Mouse (Mus musculus): ENCODE measurements around the gene Rasgef1b. TPM values are rescaled to one million over a fixed set of nuclear protein-coding genes. Genes with fewer than 3 reads are reported as not detected.

Gene Rasgef1b
- polyA plus RNA-seq, 1 experiment from 2014 or later = 25.5 TPM

GRCm38 (mm10) chr5:99562096-99562495 is 166.8 kb downstream of the Rasgef1b start:
- Histone ChIP-seq H3K4me2 (ENCODE audit: low read depth, low read length, severe bottlenecking) (no peak overlapping the region), H3K36me3 (ENCODE audit: control insufficient read depth, insufficient read depth, low read length) (no peaks in the 10 kb centered on the region), H3K4me1 (replicated peaks; ENCODE audit: control insufficient read depth, insufficient read depth, low read length) (peaks cover 5% of the 10 kb centered on the region; the same call in 1 of the 2 replicates), H3K4me3 (ENCODE audit: low read depth, low read length) (no peak overlapping the region), H3K27me3 (ENCODE audit: control insufficient read depth, insufficient read depth, low read length) (peaks cover 4% of the 10 kb centered on the region; the same call in 1 of the 2 replicates), H3K27ac (ENCODE audit: low read depth, low read length) (no peak overlapping the region), H3K9ac (ENCODE audit: low read length) (no peak overlapping the region), H3K9me3 (ENCODE audit: control insufficient read depth, low read length) (no peaks in the 10 kb centered on the region)
- DNase-seq (ENCODE audit: low spot score) (no peak), ATAC-seq (replicated peaks; ENCODE audit: low FRiP score) (no peak)
- 83% methylated on average over 6 of the region's 6 CpGs for WGBS

DNA sequence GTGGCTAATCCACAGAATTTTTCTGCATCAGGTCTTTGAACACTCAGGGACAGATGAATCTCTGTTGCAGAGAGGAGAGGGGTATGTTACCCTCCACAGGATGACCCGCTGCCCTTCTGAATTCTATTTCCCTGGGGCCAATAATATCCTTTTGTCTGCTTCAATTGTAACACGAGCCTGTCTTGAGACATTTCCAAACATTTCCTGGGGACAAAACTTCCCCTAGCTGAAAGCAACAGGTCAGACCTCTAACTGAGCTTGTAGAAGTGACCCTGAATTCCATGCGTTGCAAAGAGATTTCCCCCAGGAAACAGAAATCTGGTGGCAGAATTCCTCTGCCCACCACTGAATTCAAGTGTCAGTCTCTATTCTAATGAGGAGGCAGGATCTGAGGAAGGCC is 169.1 kb downstream of the Rasgef1b start:
- Histone ChIP-seq H3K9ac (ENCODE audit: low read length) (no peak overlapping the region), H3K27ac (ENCODE audit: low read depth, low read length) (no peak overlapping the region), H3K4me1 (replicated peaks; ENCODE audit: control insufficient read depth, insufficient read depth, low read length) (peaks cover 5% of the 10 kb centered on the region; the same call in 1 of the 2 replicates), H3K9me3 (ENCODE audit: control insufficient read depth, low read length) (no peaks in the 10 kb centered on the region), H3K4me3 (ENCODE audit: low read depth, low read length) (no peak overlapping the region), H3K36me3 (ENCODE audit: control insufficient read depth, insufficient read depth, low read length) (no peaks in the 10 kb centered on the region), H3K4me2 (ENCODE audit: low read depth, low read length, severe bottlenecking) (no peak overlapping the region), H3K27me3 (ENCODE audit: control insufficient read depth, insufficient read depth, low read length) (peaks cover 4% of the 10 kb centered on the region; the same call in 1 of the 2 replicates)
- ATAC-seq (replicated peaks; ENCODE audit: low FRiP score) (0 out of 2 replicates have a peak, but pooled peaks have one; percentile 33), DNase-seq (ENCODE audit: low spot score) (no peak)
- WGBS = 9% methylated on average over 3 of the region's 3 CpGs

GRCm38 (mm10) chr5:99558231-99558630 is 170.6 kb downstream of the Rasgef1b start:
- no peak for DNase-seq (ENCODE audit: low spot score)
- peaks cover 4% of the 10 kb centered on the region; the same call in 1 of the 2 replicates for H3K27me3 ChIP-seq (ENCODE audit: control insufficient read depth, insufficient read depth, low read length)
- no peak for ATAC-seq (replicated peaks; ENCODE audit: low FRiP score)
- H3K9me3 ChIP-seq (ENCODE audit: control insufficient read depth, low read length) = no peaks in the 10 kb centered on the region
- no peaks in the 10 kb centered on the region for H3K36me3 ChIP-seq (ENCODE audit: control insufficient read depth, insufficient read depth, low read length)
- 53% methylated on average over 9 of the region's 9 CpGs for WGBS
- no peak overlapping the region for H3K4me2 ChIP-seq (ENCODE audit: low read depth, low read length, severe bottlenecking)
- H3K27ac ChIP-seq (ENCODE audit: low read depth, low read length) = no peak overlapping the region
- H3K9ac ChIP-seq (ENCODE audit: low read length) = no peak overlapping the region
- H3K4me3 ChIP-seq (ENCODE audit: low read depth, low read length) = no peak overlapping the region
- H3K4me1 ChIP-seq (replicated peaks; ENCODE audit: control insufficient read depth, insufficient read depth, low read length) = 0 out of 2 replicates have a peak, but pooled peaks cover 5% of the 10 kb centered on the region

DNA sequence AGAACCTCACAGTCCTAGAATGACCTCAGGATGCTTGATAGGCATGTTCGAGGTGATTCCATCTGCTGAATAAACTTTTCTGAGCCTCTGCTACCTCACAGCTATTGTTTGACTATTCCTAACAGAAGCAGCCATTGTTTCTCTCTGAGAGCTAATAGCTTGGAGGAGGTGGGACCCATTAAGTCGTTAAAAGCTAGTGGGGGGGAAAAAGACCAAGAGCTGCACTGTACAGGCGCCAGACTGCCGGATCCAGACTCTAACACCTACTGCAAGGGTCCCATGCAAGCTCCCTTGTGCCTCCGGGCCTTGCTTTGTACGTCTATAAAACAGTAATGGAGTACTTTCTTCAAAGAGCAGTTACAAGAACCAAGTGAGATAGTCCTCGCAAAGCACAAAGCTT is 176.2 kb downstream of the Rasgef1b start:
- 35% methylated on average over 7 of the region's 7 CpGs for WGBS
- H3K36me3 ChIP-seq (ENCODE audit: control insufficient read depth, insufficient read depth, low read length) = no peaks in the 10 kb centered on the region
- peaks cover under 1% of the 10 kb centered on the region for H3K27me3 ChIP-seq (ENCODE audit: control insufficient read depth, insufficient read depth, low read length)
- no peak overlapping the region for H3K9ac ChIP-seq (ENCODE audit: low read length)
- no peaks in the 10 kb centered on the region for H3K4me1 ChIP-seq (replicated peaks; ENCODE audit: control insufficient read depth, insufficient read depth, low read length)
- DNase-seq (ENCODE audit: low spot score) = no peak
- H3K9me3 ChIP-seq (ENCODE audit: control insufficient read depth, low read length) = no peaks in the 10 kb centered on the region
- ATAC-seq (replicated peaks; ENCODE audit: low FRiP score) = peak; percentile 53; the same call in 1 of the 2 replicates
- no peak overlapping the region for H3K4me2 ChIP-seq (ENCODE audit: low read depth, low read length, severe bottlenecking)
- no peak overlapping the region for H3K27ac ChIP-seq (ENCODE audit: low read depth, low read length)
- no peak overlapping the region for H3K4me3 ChIP-seq (ENCODE audit: low read depth, low read length)

DNA sequence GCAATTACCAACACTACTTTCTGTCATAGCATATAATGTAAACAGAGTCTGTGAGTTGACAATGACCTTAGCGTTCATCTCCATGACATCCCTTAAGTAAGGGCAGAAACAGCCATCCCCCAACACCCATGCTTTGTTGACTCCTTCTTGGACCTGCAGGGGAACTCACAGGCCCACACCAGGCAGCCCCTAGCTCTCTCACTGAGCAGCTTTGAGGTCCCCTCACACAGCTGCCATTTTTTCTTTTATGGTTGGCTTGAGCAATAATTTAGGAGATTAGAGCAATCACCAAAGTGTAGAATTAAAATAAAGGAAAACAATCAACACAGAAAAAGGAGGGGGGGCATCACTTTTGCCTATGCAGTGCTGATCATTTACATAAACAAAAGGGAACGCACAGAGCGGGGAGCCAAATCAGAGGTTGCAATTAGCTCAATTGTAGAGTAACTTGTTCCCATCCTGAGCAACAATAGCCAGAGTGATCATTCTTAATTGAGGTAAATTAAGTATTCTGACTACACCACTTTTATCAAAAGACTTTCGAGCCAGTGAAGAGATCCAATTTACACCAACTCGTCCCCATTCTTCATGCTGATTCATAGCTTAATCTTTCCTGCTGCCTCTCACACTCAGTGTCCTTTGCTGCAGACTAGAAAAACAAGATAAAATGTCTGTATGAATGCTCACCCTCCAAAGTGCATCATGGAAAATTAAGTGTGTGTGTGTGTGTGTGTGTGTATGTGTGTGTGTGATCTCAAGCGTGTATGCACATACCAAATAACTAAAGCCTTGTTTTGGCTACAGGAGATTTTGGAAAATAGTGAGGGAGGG is 184.0 kb downstream of the Rasgef1b start:
- Histone ChIP-seq H3K9me3 (ENCODE audit: control insufficient read depth, low read length) (no peaks in the 10 kb centered on the region), H3K9ac (ENCODE audit: low read length) (no peak overlapping the region), H3K4me2 (ENCODE audit: low read depth, low read length, severe bottlenecking) (no peak overlapping the region), H3K36me3 (ENCODE audit: control insufficient read depth, insufficient read depth, low read length) (no peaks in the 10 kb centered on the region), H3K27me3 (ENCODE audit: control insufficient read depth, insufficient read depth, low read length) (peaks cover 7% of the 10 kb centered on the region), H3K4me3 (ENCODE audit: low read depth, low read length) (no peak overlapping the region), H3K4me1 (replicated peaks; ENCODE audit: control insufficient read depth, insufficient read depth, low read length) (peaks cover 12% of the 10 kb centered on the region), H3K27ac (ENCODE audit: low read depth, low read length) (0 out of 2 replicates have a peak overlapping the region, but pooled peaks have one; percentile 25)
- 21% methylated on average over 6 of the region's 6 CpGs for WGBS
- DNase-seq (ENCODE audit: low spot score) (no peak), ATAC-seq (replicated peaks; ENCODE audit: low FRiP score) (peak; percentile 87)

DNA sequence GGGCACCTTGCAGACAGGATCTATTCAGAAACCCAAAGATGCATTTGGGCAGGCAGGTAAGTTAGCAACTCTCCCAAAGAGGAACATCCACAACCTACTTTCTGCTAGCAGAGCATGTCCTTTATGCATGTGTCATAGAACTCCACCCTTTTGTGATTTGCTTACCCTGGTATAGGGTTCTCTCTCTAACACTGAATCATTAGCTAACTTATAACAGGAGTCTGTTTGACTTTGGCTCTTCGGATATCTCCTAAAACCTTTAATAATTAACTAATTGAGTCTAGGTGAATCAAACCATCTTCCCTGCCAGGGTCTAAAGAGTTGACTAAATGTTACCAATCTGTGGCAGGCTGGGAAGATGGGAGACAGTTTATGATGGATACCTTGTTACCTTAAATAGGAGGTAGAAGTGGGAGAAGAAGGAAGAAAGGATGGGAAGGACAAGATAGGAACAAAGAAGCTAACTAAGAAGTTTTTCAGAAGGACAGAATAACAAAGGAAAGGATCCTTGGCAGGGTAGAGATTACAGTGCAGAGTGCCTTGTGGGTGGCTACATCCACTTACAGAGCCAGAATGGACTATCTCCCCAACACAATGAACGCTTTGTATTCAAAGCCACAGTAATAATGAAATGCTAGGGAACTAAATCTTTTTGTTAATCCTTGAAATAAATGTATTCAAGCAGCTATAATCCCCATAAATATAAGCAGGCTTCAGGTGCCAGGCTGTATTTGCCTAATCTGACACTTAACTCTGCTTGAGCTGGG is 186.7 kb downstream of the Rasgef1b start:
- peaks cover 3% of the 10 kb centered on the region for H3K27me3 ChIP-seq (ENCODE audit: control insufficient read depth, insufficient read depth, low read length)
- H3K9me3 ChIP-seq (ENCODE audit: control insufficient read depth, low read length) = no peaks in the 10 kb centered on the region
- no peak for ATAC-seq (replicated peaks; ENCODE audit: low FRiP score)
- no peak overlapping the region for H3K4me3 ChIP-seq (ENCODE audit: low read depth, low read length)
- no peaks in the 10 kb centered on the region for H3K36me3 ChIP-seq (ENCODE audit: control insufficient read depth, insufficient read depth, low read length)
- no peak overlapping the region for H3K9ac ChIP-seq (ENCODE audit: low read length)
- 75% methylated on average over 2 of the region's 2 CpGs for WGBS
- H3K4me1 ChIP-seq (replicated peaks; ENCODE audit: control insufficient read depth, insufficient read depth, low read length) = peaks cover 12% of the 10 kb centered on the region
- no peak for DNase-seq (ENCODE audit: low spot score)
- H3K27ac ChIP-seq (ENCODE audit: low read depth, low read length) = no peak overlapping the region
- no peak overlapping the region for H3K4me2 ChIP-seq (ENCODE audit: low read depth, low read length, severe bottlenecking)

- Histone ChIP-seq H3K4me2 (ENCODE audit: low read depth, low read length, severe bottlenecking) (no peak overlapping the region), H3K9ac (ENCODE audit: low read length) (no peak overlapping the region), H3K9me3 (ENCODE audit: control insufficient read depth, low read length) (no peaks in the 10 kb centered on the region), H3K27ac (ENCODE audit: low read depth, low read length) (no peak overlapping the region), H3K36me3 (ENCODE audit: control insufficient read depth, insufficient read depth, low read length) (no peaks in the 10 kb centered on the region), H3K27me3 (ENCODE audit: control insufficient read depth, insufficient read depth, low read length) (peaks cover 2% of the 10 kb centered on the region), H3K4me3 (ENCODE audit: low read depth, low read length) (no peak overlapping the region), H3K4me1 (replicated peaks; ENCODE audit: control insufficient read depth, insufficient read depth, low read length) (peaks cover 12% of the 10 kb centered on the region)
- 37% methylated on average over 11 of the region's 11 CpGs for WGBS
- ATAC-seq (replicated peaks; ENCODE audit: low FRiP score) (no peak), DNase-seq (ENCODE audit: low spot score) (no peak)
Measured at GRCm38 (mm10) chr5:99541321-99541895, 187.5 kb downstream of the Rasgef1b start.

GRCm38 (mm10) chr5:99533416-99533815 is 195.4 kb downstream of the Rasgef1b start:
- no peak for DNase-seq (ENCODE audit: low spot score)
- no peak for ATAC-seq (replicated peaks; ENCODE audit: low FRiP score)
- Histone ChIP-seq H3K4me3 (ENCODE audit: low read depth, low read length) (no peak overlapping the region), H3K9ac (ENCODE audit: low read length) (no peak overlapping the region), H3K9me3 (ENCODE audit: control insufficient read depth, low read length) (no peaks in the 10 kb centered on the region), H3K4me1 (replicated peaks; ENCODE audit: control insufficient read depth, insufficient read depth, low read length) (no peaks in the 10 kb centered on the region), H3K36me3 (ENCODE audit: control insufficient read depth, insufficient read depth, low read length) (no peaks in the 10 kb centered on the region), H3K27me3 (ENCODE audit: control insufficient read depth, insufficient read depth, low read length) (no peaks in the 10 kb centered on the region), H3K4me2 (ENCODE audit: low read depth, low read length, severe bottlenecking) (no peak overlapping the region), H3K27ac (ENCODE audit: low read depth, low read length) (no peak overlapping the region)
- 74% methylated on average over 7 of the region's 7 CpGs for whole genome bisulfite sequencing
